Mouse (Mus musculus): ENCODE measurements around the gene Cdc42ep5.

Cdc42ep5 gene

GRCm38 (mm10) chr7:4146241-4147180, 18.1 kb downstream of the Cdc42ep5 start:
- in situ Hi-C loops (cut with MseI, MboI) = loop anchor here in 1 of 2 experiments (25.0 kb wide), 1 partner anchor 434 kb away; the partner anchor contains the start of genes Pirb and Rps9

GRCm38 (mm10) chr7:4145552-4146190, 19.0 kb downstream of the Cdc42ep5 start:
- in situ Hi-C loops (cut with MseI, MboI) = loop anchor here in 1 of 2 experiments (25.0 kb wide), 1 partner anchor 433 kb away; the partner anchor contains the start of genes Pirb and Rps9

GRCm38 (mm10) chr7:4144766-4145551, 19.7 kb downstream of the Cdc42ep5 start:
- in situ Hi-C loops (cut with MseI, MboI) = loop anchor here in 1 of 2 experiments (25.0 kb wide), 1 partner anchor 433 kb away; the partner anchor contains the start of genes Pirb and Rps9

- in situ Hi-C loops (cut with MseI, MboI) = loop anchor here in 1 of 2 experiments (25.0 kb wide), 1 partner anchor 432 kb away; the partner anchor contains the start of genes Pirb and Rps9
Measured at GRCm38 (mm10) chr7:4144046-4144445, 20.6 kb downstream of the Cdc42ep5 start.

- in situ Hi-C loops (cut with MseI, MboI) = loop anchor here in 1 of 2 experiments (25.0 kb wide), 1 partner anchor 431 kb away; the partner anchor contains the start of genes Pirb and Rps9
Measured at GRCm38 (mm10) chr7:4143506-4143905, 21.2 kb downstream of the Cdc42ep5 start.

GRCm38 (mm10) chr7:4142796-4143445, 21.7 kb downstream of the Cdc42ep5 start:
- in situ Hi-C loops (cut with MseI, MboI) = loop anchor here in 1 of 2 experiments (25.0 kb wide), 1 partner anchor 431 kb away; the partner anchor contains the start of genes Pirb and Rps9

- in situ Hi-C loops (cut with MseI, MboI) = loop anchor here in 1 of 2 experiments (25.0 kb wide), 1 partner anchor 429 kb away; the partner anchor contains the start of genes Pirb and Rps9
Measured at GRCm38 (mm10) chr7:4141648-4142325, 22.9 kb downstream of the Cdc42ep5 start.

GRCm38 (mm10) chr7:4139391-4139790, 25.3 kb downstream of the Cdc42ep5 start:
- in situ Hi-C loops (cut with MseI, MboI) = loop anchor here in 1 of 2 experiments (25.0 kb wide), 1 partner anchor 427 kb away; the partner anchor contains the start of genes Pirb and Rps9

GRCm38 (mm10) chr7:4138671-4139070, 26.0 kb downstream of the Cdc42ep5 start:
- in situ Hi-C loops (cut with MseI, MboI) = loop anchor here in 1 of 2 experiments (25.0 kb wide), 1 partner anchor 426 kb away; the partner anchor contains the start of genes Pirb and Rps9

GRCm38 (mm10) chr7:4138181-4138580, 26.5 kb downstream of the Cdc42ep5 start:
- in situ Hi-C loops (cut with MseI, MboI) = loop anchor here in 1 of 2 experiments (25.0 kb wide), 1 partner anchor 426 kb away; the partner anchor contains the start of genes Pirb and Rps9

- in situ Hi-C loops (cut with MseI, MboI) = loop anchor here in 1 of 2 experiments (25.0 kb wide), 1 partner anchor 425 kb away; the partner anchor contains the start of genes Pirb and Rps9
Measured at GRCm38 (mm10) chr7:4137746-4138145, 26.9 kb downstream of the Cdc42ep5 start.

- in situ Hi-C loops (cut with MseI, MboI) = loop anchor here in 1 of 2 experiments (25.0 kb wide), 1 partner anchor 425 kb away; the partner anchor contains the start of genes Pirb and Rps9
Measured at GRCm38 (mm10) chr7:4136771-4137531, 27.7 kb downstream of the Cdc42ep5 start, which contains the start of gene Leng8. Leng8 (plus strand) TSS chr7:4137039.

- in situ Hi-C loops (cut with MseI, MboI) = loop anchor here in 1 of 2 experiments (25.0 kb wide), 1 partner anchor 424 kb away; the partner anchor contains the start of genes Pirb and Rps9
Measured at GRCm38 (mm10) chr7:4136404-4136770, 28.3 kb downstream of the Cdc42ep5 start.

- in situ Hi-C loops (cut with MseI, MboI) = loop anchor here in 1 of 2 experiments (25.0 kb wide), 1 partner anchor 423 kb away; the partner anchor contains the start of genes Pirb and Rps9
Measured at GRCm38 (mm10) chr7:4134911-4135310, 29.7 kb downstream of the Cdc42ep5 start.

- in situ Hi-C loops (cut with MseI, MboI) = loop anchor here in 1 of 2 experiments (25.0 kb wide), 1 partner anchor 421 kb away; the partner anchor contains the start of genes Pirb and Rps9
Measured at GRCm38 (mm10) chr7:4132998-4133397, 31.7 kb downstream of the Cdc42ep5 start.

- in situ Hi-C loops (cut with MseI, MboI) = loop anchor here in 1 of 2 experiments (25.0 kb wide), 1 partner anchor 420 kb away; the partner anchor contains the start of genes Pirb and Rps9
Measured at GRCm38 (mm10) chr7:4132581-4132980, 32.1 kb downstream of the Cdc42ep5 start.

- in situ Hi-C loops (cut with MseI, MboI) = loop anchor here in 1 of 2 experiments (25.0 kb wide), 1 partner anchor 420 kb away; the partner anchor contains the start of genes Pirb and Rps9
Measured at GRCm38 (mm10) chr7:4131964-4132363, 32.7 kb downstream of the Cdc42ep5 start.
